8 mouse cellular contexts compared by ENCODE assay signal in the genomic region with DNA sequence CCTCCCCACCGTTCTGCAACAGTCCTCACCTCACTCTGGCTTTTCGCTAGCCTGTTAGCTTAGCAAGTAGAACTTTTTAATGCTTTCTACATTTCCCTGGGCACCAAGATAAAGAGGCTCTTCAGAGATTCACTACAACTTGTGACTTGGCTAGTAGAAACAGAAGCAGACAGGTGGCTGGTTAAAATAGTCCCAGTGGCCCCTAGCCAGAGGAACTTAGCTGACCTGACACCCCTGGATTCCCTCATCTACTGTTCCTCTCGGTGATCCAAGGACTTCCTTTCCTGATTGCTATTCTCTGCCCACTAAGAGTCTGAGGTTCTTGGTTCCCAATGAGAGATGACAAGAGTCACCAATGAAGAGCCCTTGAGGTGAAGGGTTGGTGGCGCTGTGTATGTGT. TPM values are rescaled to one million over a fixed set of nuclear protein-coding genes. Genes with fewer than 3 reads are reported as not detected.
A peak's percentile ranks its signal among the peaks of the same experiment; 100 is the strongest.
DNase-seq lines count a peak whose midpoint lies in the region; ATAC-seq and TF ChIP-seq lines count a peak whose summit lies in the region.

No protein-coding gene starts in this region.

- no peak for DNase-seq in intestine, embryonic 14.5 days (ENCODE audit: low spot score)
- no peak for DNase-seq in hindbrain, embryonic 14.5 days (ENCODE audit: low spot score)
- no peak for DNase-seq in spleen, postnatal 36 days (ENCODE audit: low spot score in 2 of 2)
- DNase-seq in testis, postnatal 14 days (ENCODE audit: low spot score): no peak

- TF ChIP-seq CTCF in intestine, postnatal 0 days (IDR thresholded peaks at IDR 0.05; ENCODE audit: low read depth): no peak

- H3K4me1 ChIP-seq in intestine, embryonic 14.5 days (replicated peaks; ENCODE audit: control insufficient read depth, insufficient read depth, low read length): peaks cover 24% of the 10 kb centered on the region
- no peaks in the 10 kb centered on the region for H3K4me1 ChIP-seq in intestine, postnatal 0 days (replicated peaks; ENCODE audit: control insufficient read depth, insufficient read depth, low read length)
- H3K4me1 ChIP-seq in embryonic facial prominence, embryonic 15.5 days: peaks cover 27% of the 10 kb centered on the region
- peaks cover 27% of the 10 kb centered on the region for H3K4me1 ChIP-seq in hindbrain, embryonic 14.5 days (replicated peaks; ENCODE audit: control insufficient read depth, insufficient read depth, low read length)
- H3K4me1 ChIP-seq in midbrain, embryonic 15.5 days: peaks cover 33% of the 10 kb centered on the region

- no peak overlapping the region for H3K27ac ChIP-seq in intestine, embryonic 14.5 days (ENCODE audit: low read depth)
- no peak overlapping the region for H3K27ac ChIP-seq in intestine, postnatal 0 days (ENCODE audit: low read depth, low read length)
- H3K27ac ChIP-seq in embryonic facial prominence, embryonic 15.5 days (replicated peaks): 0 out of 2 replicates have a peak overlapping the region, but pooled peaks have one; percentile 100
- H3K27ac ChIP-seq in hindbrain, embryonic 14.5 days: no peak overlapping the region
- H3K27ac ChIP-seq in midbrain, embryonic 15.5 days: no peak overlapping the region

- no peak overlapping the region for H3K4me3 ChIP-seq in intestine, embryonic 14.5 days (ENCODE audit: low read depth, low read length)
- no peak overlapping the region for H3K4me3 ChIP-seq in intestine, postnatal 0 days (ENCODE audit: low read depth, low read length)
- peak overlapping the region; percentile 99 for H3K4me3 ChIP-seq in embryonic facial prominence, embryonic 15.5 days (replicated peaks)
- H3K4me3 ChIP-seq in hindbrain, embryonic 14.5 days (replicated peaks; ENCODE audit: low read length): 0 out of 2 replicates have a peak overlapping the region, but pooled peaks have one; percentile 100
- no peak overlapping the region for H3K4me3 ChIP-seq in midbrain, embryonic 15.5 days

- no peak overlapping the region for H3K9ac ChIP-seq in intestine, embryonic 14.5 days (ENCODE audit: low read length)
- no peak overlapping the region for H3K9ac ChIP-seq in intestine, postnatal 0 days (ENCODE audit: low read depth, low read length)
- H3K9ac ChIP-seq in embryonic facial prominence, embryonic 15.5 days: no peak overlapping the region; the same call in 1 of the 2 replicates
- peak overlapping the region; percentile 100; the same call in 1 of the 2 replicates for H3K9ac ChIP-seq in hindbrain, embryonic 14.5 days
- H3K9ac ChIP-seq in midbrain, embryonic 15.5 days: no peak overlapping the region

- peaks cover 54% of the 10 kb centered on the region for H3K36me3 ChIP-seq in intestine, embryonic 14.5 days (ENCODE audit: control insufficient read depth, insufficient read depth, low read length)
- H3K36me3 ChIP-seq in intestine, postnatal 0 days (ENCODE audit: control insufficient read depth, insufficient read depth): peaks cover 41% of the 10 kb centered on the region
- H3K36me3 ChIP-seq in embryonic facial prominence, embryonic 15.5 days: peaks cover 50% of the 10 kb centered on the region
- H3K36me3 ChIP-seq in hindbrain, embryonic 14.5 days (replicated peaks; ENCODE audit: control insufficient read depth, insufficient read depth): peaks cover 48% of the 10 kb centered on the region
- peaks cover 31% of the 10 kb centered on the region; the same call in 1 of the 2 replicates for H3K36me3 ChIP-seq in midbrain, embryonic 15.5 days (replicated peaks)

- H3K4me2 ChIP-seq in intestine, embryonic 14.5 days (ENCODE audit: low read length): peak overlapping the region; percentile 98; the same call in 1 of the 2 replicates
- H3K4me2 ChIP-seq in intestine, postnatal 0 days (replicated peaks; ENCODE audit: low read depth): no peak overlapping the region
- H3K4me2 ChIP-seq in embryonic facial prominence, embryonic 15.5 days (replicated peaks): peak overlapping the region; percentile 80
- H3K4me2 ChIP-seq in hindbrain, embryonic 14.5 days (replicated peaks): peak overlapping the region; percentile 72
- H3K4me2 ChIP-seq in midbrain, embryonic 15.5 days: peak overlapping the region; percentile 86

- no peaks in the 10 kb centered on the region for H3K9me3 ChIP-seq in intestine, embryonic 14.5 days (ENCODE audit: control insufficient read depth, low read length)
- no peaks in the 10 kb centered on the region for H3K9me3 ChIP-seq in intestine, postnatal 0 days (ENCODE audit: control insufficient read depth)
- H3K9me3 ChIP-seq in embryonic facial prominence, embryonic 15.5 days (replicated peaks): no peaks in the 10 kb centered on the region
- H3K9me3 ChIP-seq in hindbrain, embryonic 14.5 days (ENCODE audit: control insufficient read depth, low read length): no peaks in the 10 kb centered on the region
- H3K9me3 ChIP-seq in midbrain, embryonic 15.5 days: no peaks in the 10 kb centered on the region

- no peak for ATAC-seq in intestine, embryonic 14.5 days (replicated peaks; ENCODE audit: low FRiP score, low TSS enrichment, low read depth)
- ATAC-seq in intestine, postnatal 0 days: no peak
- no peak for ATAC-seq in embryonic facial prominence, embryonic 15.5 days (ENCODE audit: insufficient number of reproducible peaks, low FRiP score, low TSS enrichment, low read depth)
- no peak for ATAC-seq in hindbrain, embryonic 14.5 days (ENCODE audit: low FRiP score)
- ATAC-seq in midbrain, embryonic 15.5 days (replicated peaks): no peak
- ATAC-seq in cerebellum, adult (ENCODE audit: insufficient number of reproducible peaks, low FRiP score, low TSS enrichment): no peak

- 76% methylated on average over 4 of the region's 4 CpGs for WGBS in intestine, embryonic 14.5 days
- WGBS in intestine, postnatal 0 days: 77% methylated on average over 4 of the region's 4 CpGs
- WGBS in embryonic facial prominence, embryonic 15.5 days: 81% methylated on average over 4 of the region's 4 CpGs
- 91% methylated on average over 4 of the region's 4 CpGs for WGBS in hindbrain, embryonic 14.5 days
- 90% methylated on average over 4 of the region's 4 CpGs for WGBS in midbrain, embryonic 15.5 days

- no peaks in the 10 kb centered on the region for H3K27me3 ChIP-seq in intestine, embryonic 14.5 days (replicated peaks; ENCODE audit: control insufficient read depth, insufficient read depth, low read length)
- H3K27me3 ChIP-seq in intestine, postnatal 0 days (replicated peaks; ENCODE audit: control insufficient read depth, insufficient read depth, low read length): no peaks in the 10 kb centered on the region
- no peaks in the 10 kb centered on the region for H3K27me3 ChIP-seq in embryonic facial prominence, embryonic 15.5 days
- H3K27me3 ChIP-seq in hindbrain, embryonic 14.5 days (ENCODE audit: control insufficient read depth, insufficient read depth, low read length): no peaks in the 10 kb centered on the region
- no peaks in the 10 kb centered on the region for H3K27me3 ChIP-seq in midbrain, embryonic 15.5 days (replicated peaks)

RNA-seq across cellular contexts. Expression of gene Elp5, which starts 1.1 kb away (rescaled TPM):
- 104 and 119 TPM in 2 replicates for polyA plus RNA-seq in intestine, embryonic 14.5 days (2014; fragmentation: Nextera tagmentation; extraction: Ambion mirVana)
- polyA plus RNA-seq in intestine, postnatal 0 days (2015; fragmentation: Nextera tagmentation; extraction: Ambion mirVana): 56.8 and 57.7 TPM in 2 replicates
- 112 and 113 TPM in 2 replicates for polyA plus RNA-seq in embryonic facial prominence, embryonic 15.5 days (2015; fragmentation: Nextera tagmentation; extraction: Ambion mirVana)
- polyA plus RNA-seq in hindbrain, embryonic 14.5 days (2014; fragmentation: Nextera tagmentation; extraction: Ambion mirVana): 168 and 169 TPM in 2 replicates
- polyA plus RNA-seq in midbrain, embryonic 15.5 days (2015; fragmentation: Nextera tagmentation; extraction: Ambion mirVana): 162 and 177 TPM in 2 replicates

RNA-seq across cellular contexts. Expression of gene Ctdnep1, which starts 2.4 kb away (rescaled TPM):
- polyA plus RNA-seq in intestine, embryonic 14.5 days (2014; fragmentation: Nextera tagmentation; extraction: Ambion mirVana): 28.6 and 29.3 TPM in 2 replicates
- 23.2 and 24.1 TPM in 2 replicates for polyA plus RNA-seq in intestine, postnatal 0 days (2015; fragmentation: Nextera tagmentation; extraction: Ambion mirVana)
- 31.6 and 34.9 TPM in 2 replicates for polyA plus RNA-seq in embryonic facial prominence, embryonic 15.5 days (2015; fragmentation: Nextera tagmentation; extraction: Ambion mirVana)
- 25.5 and 29.4 TPM in 2 replicates for polyA plus RNA-seq in hindbrain, embryonic 14.5 days (2014; fragmentation: Nextera tagmentation; extraction: Ambion mirVana)
- 22.5 and 25.4 TPM in 2 replicates for polyA plus RNA-seq in midbrain, embryonic 15.5 days (2015; fragmentation: Nextera tagmentation; extraction: Ambion mirVana)

RNA-seq across cellular contexts. Expression of gene Gabarap, which starts 7.6 kb away (rescaled TPM):
- polyA plus RNA-seq in intestine, embryonic 14.5 days (2014; fragmentation: Nextera tagmentation; extraction: Ambion mirVana): 481 and 495 TPM in 2 replicates
- 1,065 and 1,136 TPM in 2 replicates for polyA plus RNA-seq in intestine, postnatal 0 days (2015; fragmentation: Nextera tagmentation; extraction: Ambion mirVana)
- 543 and 559 TPM in 2 replicates for polyA plus RNA-seq in embryonic facial prominence, embryonic 15.5 days (2015; fragmentation: Nextera tagmentation; extraction: Ambion mirVana)
- polyA plus RNA-seq in hindbrain, embryonic 14.5 days (2014; fragmentation: Nextera tagmentation; extraction: Ambion mirVana): 624 and 628 TPM in 2 replicates
- polyA plus RNA-seq in midbrain, embryonic 15.5 days (2015; fragmentation: Nextera tagmentation; extraction: Ambion mirVana): 495 and 507 TPM in 2 replicates

RNA-seq across cellular contexts. Expression of gene Phf23, which starts 12.2 kb away (rescaled TPM):
- polyA plus RNA-seq in intestine, embryonic 14.5 days (2014; fragmentation: Nextera tagmentation; extraction: Ambion mirVana): 37.6 and 43.9 TPM in 2 replicates
- 32.6 and 37.7 TPM in 2 replicates for polyA plus RNA-seq in intestine, postnatal 0 days (2015; fragmentation: Nextera tagmentation; extraction: Ambion mirVana)
- polyA plus RNA-seq in embryonic facial prominence, embryonic 15.5 days (2015; fragmentation: Nextera tagmentation; extraction: Ambion mirVana): 77.8 and 83.0 TPM in 2 replicates
- 38.0 and 38.4 TPM in 2 replicates for polyA plus RNA-seq in hindbrain, embryonic 14.5 days (2014; fragmentation: Nextera tagmentation; extraction: Ambion mirVana)
- polyA plus RNA-seq in midbrain, embryonic 15.5 days (2015; fragmentation: Nextera tagmentation; extraction: Ambion mirVana): 57.1 and 58.8 TPM in 2 replicates

RNA-seq across cellular contexts. Expression of gene Dvl2, which starts 17.0 kb away (rescaled TPM):
- polyA plus RNA-seq in intestine, embryonic 14.5 days (2014; fragmentation: Nextera tagmentation; extraction: Ambion mirVana): 32.0 and 32.6 TPM in 2 replicates
- 9.1 TPM in 2 replicates for polyA plus RNA-seq in intestine, postnatal 0 days (2015; fragmentation: Nextera tagmentation; extraction: Ambion mirVana)
- polyA plus RNA-seq in embryonic facial prominence, embryonic 15.5 days (2015; fragmentation: Nextera tagmentation; extraction: Ambion mirVana): 47.3 and 52.3 TPM in 2 replicates
- 17.9 and 20.9 TPM in 2 replicates for polyA plus RNA-seq in hindbrain, embryonic 14.5 days (2014; fragmentation: Nextera tagmentation; extraction: Ambion mirVana)
- 30.4 and 31.0 TPM in 2 replicates for polyA plus RNA-seq in midbrain, embryonic 15.5 days (2015; fragmentation: Nextera tagmentation; extraction: Ambion mirVana)

Comparison
In these comparisons a context has a peak if more than half of its experiments do, and no peak if none do; other contexts are left out.
1. H3K4me3 ChIP-seq: peak in embryonic facial prominence, embryonic 15.5 days (single experiment) and hindbrain, embryonic 14.5 days (single experiment); none in intestine, embryonic 14.5 days (single experiment), intestine, postnatal 0 days (single experiment) and midbrain, embryonic 15.5 days (single experiment).